Mouse (Mus musculus) myocyte (in vitro differentiated cells): ENCODE measurements around the gene Fam207a.

ENCODE experiments used
- CEBPB ChIP-seq: IDR thresholded peaks from 2 replicates; pipeline ENCODE4 v1.6.1; 2011; ENCODE audit warnings: mild to moderate bottlenecking, moderate library complexity; ENCODE audit not compliant: poor library complexity, insufficient read depth, severe bottlenecking
- MAX ChIP-seq: IDR thresholded peaks from one replicate; pipeline ENCODE4 v1.6.1; 2011; ENCODE audit warnings: low read depth, mild to moderate bottlenecking, control low read depth
- POLR2A ChIP-seq: IDR thresholded peaks from one replicate; pipeline ENCODE4 v1.6.1; 2011; ENCODE audit warnings: low read depth, mild to moderate bottlenecking, control low read depth, moderate library complexity; ENCODE audit not compliant: insufficient read length
- TCF12 ChIP-seq: IDR thresholded peaks from one replicate; pipeline ENCODE4 v1.6.1; 2011; ENCODE audit warnings: mild to moderate bottlenecking, control low read depth; ENCODE audit not compliant: poor library complexity, insufficient read depth, severe bottlenecking
- USF1 ChIP-seq: IDR thresholded peaks from one replicate; pipeline ENCODE4 v1.6.1; 2011; ENCODE audit warnings: low read depth, mild to moderate bottlenecking, control low read depth, moderate library complexity

GRCm38 (mm10) chr10:77457701-77458100 lies 57.9 kb downstream of the Fam207a start:
- TF ChIP-seq POLR2A (no peak), TCF12 (no peak), MAX (no peak), USF1 (no peak), CEBPB (no peak)
